Mouse (Mus musculus) hematopoietic multipotent progenitor cell, adult 10-12 weeks (in vitro differentiated cells): ENCODE measurements around the gene Smc3. TPM values are rescaled to one million over a fixed set of nuclear protein-coding genes. Genes with fewer than 3 reads are reported as not detected.

Experiments used
- polyA plus RNA-seq: library from polyadenylated mRNA; stranded (reverse); fragments of >175 nt; gene quantifications from 2 replicates; pipeline ENCODE4 v1.2.3, GENCODE M21; 2012; ENCODE audit warnings: low replicate concordance

Smc3 gene
- 12.8 and 15.8 TPM in 2 replicates for polyA plus RNA-seq

GRCm38 (mm10) chr19:53599757-53600539, at the start of gene Smc3:
Gene Smc3, plus strand, starts transcription at chr19:53600398.

GRCm38 (mm10) chr19:53588968-53589367, 11.2 kb upstream of the Smc3 start, which contains the start of gene Nutf2-ps1:
Gene Nutf2-ps1, minus strand, starts transcription at chr19:53589068.

DNA sequence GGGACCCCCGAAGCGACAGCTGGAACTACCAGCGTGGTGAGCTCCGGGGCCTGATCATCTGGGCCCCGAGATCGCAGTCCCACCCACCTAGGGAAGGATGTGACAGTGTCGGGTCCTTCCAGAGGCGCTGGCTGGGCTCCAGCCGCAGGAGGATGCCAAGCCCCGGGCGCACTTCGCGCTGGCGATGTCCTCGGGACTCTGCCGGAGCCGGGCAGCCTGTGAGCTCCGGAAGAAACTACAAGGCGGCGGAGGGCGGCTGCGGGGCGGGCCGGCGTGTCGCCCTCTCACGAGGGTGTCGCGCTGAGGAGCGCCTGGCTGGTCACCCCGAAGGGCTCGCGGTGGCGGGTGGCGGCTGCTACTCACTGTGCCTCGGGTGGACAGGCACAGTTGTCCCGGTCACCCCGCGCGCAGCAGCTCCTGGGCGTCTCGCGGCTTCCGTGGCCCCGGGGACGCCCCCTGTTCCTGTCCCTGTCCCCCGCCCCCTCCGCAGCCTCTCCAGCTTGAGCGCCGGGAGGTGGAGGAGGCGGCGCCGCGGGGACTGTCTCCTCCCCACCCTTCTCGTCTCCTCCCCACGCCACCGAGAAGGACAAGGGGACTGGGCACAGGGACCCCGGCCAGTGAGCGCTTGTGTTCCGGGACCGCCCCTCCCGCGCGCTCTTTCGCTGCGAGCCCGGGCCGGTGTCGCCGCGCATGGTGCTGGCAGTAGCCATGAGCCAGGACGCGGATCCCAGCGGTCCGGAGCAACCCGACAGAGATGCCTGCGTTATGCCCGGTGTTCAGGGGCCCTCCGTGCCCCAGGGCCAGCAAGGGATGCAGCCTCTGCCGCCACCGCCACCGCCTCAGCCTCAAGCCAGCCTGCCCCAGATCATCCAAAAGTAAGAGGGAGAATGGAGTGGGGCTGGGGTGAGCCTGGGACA, 76.8 kb downstream of the Smc3 start, which contains the start of gene Rbm20:
TSS of gene Rbm20 (plus strand) at position 589 of the 917 bp plus-strand sequence.

Other genes with a start within 250 kb of the Smc3 start
- not detected in 2 replicates for gene Gm10197, start 228.6 kb upstream of the Smc3 start, polyA plus RNA-seq
- gene Smndc1, start 209.8 kb upstream of the Smc3 start, polyA plus RNA-seq, result 57.8 and 122 TPM in 2 replicates
- 13.9 and 28.4 TPM in 2 replicates for gene Dusp5, start 71.3 kb upstream of the Smc3 start, polyA plus RNA-seq
- 23.8 and 62.7 TPM in 2 replicates for gene Nutf2-ps1, start 11.3 kb upstream of the Smc3 start, polyA plus RNA-seq
- gene Rbm20, start 76.9 kb downstream of the Smc3 start, polyA plus RNA-seq, result 0.05 and 0.10 TPM in 2 replicates